Mouse (Mus musculus) forebrain, postnatal 0 days (tissue): Measurements from ENCODE around the gene Bak1. TPM values are rescaled to one million over a fixed set of nuclear protein-coding genes. Genes with fewer than 3 reads are reported as not detected.

Experiments
- ATAC-seq: fragments of 200-750 bp; cut with Nextera tagmentation; 2 replicates; pipeline ENCODE4 v1.8.0; 2017; ENCODE audit warnings: mild to moderate bottlenecking, moderate library complexity
- DNase-seq: peaks from one replicate; pipeline ENCODE4 v3.0.0-alpha.2; 2015
- H3K27ac ChIP-seq: fragments of 300-500 bp; sonication (generic); 2 replicates; pipeline ENCODE4 v1.5.1; 2014; ENCODE audit warnings: low read depth, mild to moderate bottlenecking, antibody characterized with exemption, low read length, moderate library complexity, mixed read lengths
- H3K27me3 ChIP-seq: fragments of 300-500 bp; sonication (generic); 2 replicates; pipeline ENCODE4 v1.6.1; 2014; ENCODE audit warnings: mild to moderate bottlenecking, low read length, mixed read lengths; ENCODE audit not compliant: insufficient read depth
- H3K36me3 ChIP-seq: fragments of 300-500 bp; sonication (generic); 2 replicates; pipeline ENCODE4 v1.6.1; 2014; ENCODE audit warnings: mild to moderate bottlenecking, moderate library complexity; ENCODE audit not compliant: insufficient read depth
- H3K4me1 ChIP-seq: fragments of 300-500 bp; sonication (generic); 2 replicates; pipeline ENCODE4 v1.6.1; 2014; ENCODE audit warnings: antibody characterized with exemption; ENCODE audit not compliant: insufficient read depth
- H3K4me2 ChIP-seq: fragments of 300-500 bp; sonication (generic); 2 replicates; pipeline ENCODE4 v1.6.1; 2014; ENCODE audit warnings: low read depth, mild to moderate bottlenecking, moderate library complexity
- H3K4me3 ChIP-seq: fragments of 300-500 bp; sonication (generic); 2 replicates; pipeline ENCODE4 v1.5.1; 2014; ENCODE audit warnings: low read depth, low read length, mixed read lengths
- H3K9ac ChIP-seq: fragments of 300-500 bp; sonication (generic); 2 replicates; pipeline ENCODE4 v1.6.1; 2014; ENCODE audit warnings: mild to moderate bottlenecking
- H3K9me3 ChIP-seq: fragments of 300-500 bp; sonication (generic); 2 replicates; pipeline ENCODE4 v1.6.1; 2016; ENCODE audit warnings: low read length
- CTCF ChIP-seq: sonication (generic); IDR thresholded peaks from 2 replicates; pipeline ENCODE4 v1.5.1; 2016; ENCODE audit warnings: antibody characterized with exemption, control low read depth, low read depth
- WGBS: fragments of 180-500 bp; shearing (Covaris S2); extraction: QIAGEN DNeasy Blood & Tissue Kit; methylation state at CpG from one replicate; pipeline ENCODE4 v1.1.7; 2014; 5-methylcytosine and 5-hydroxymethylcytosine counted together
- polyA plus RNA-seq: library from polyadenylated mRNA; unstranded; fragments of >200 nt; fragmentation: Nextera tagmentation; extraction: Ambion mirVana; gene quantifications from 2 replicates; pipeline ENCODE4 v1.2.1, GENCODE M21; 2015
- total RNA-seq: library from RNA; depleted of rRNA; stranded (reverse); fragments of >200 nt; gene quantifications from 2 replicates; pipeline ENCODE4 v1.2.3, GENCODE M21; 2014; rRNA removed

The Bak1 gene
- total RNA-seq (36.5 and 48.1 TPM in 2 replicates), polyA plus RNA-seq (2.5 and 3.5 TPM in 2 replicates)

- H3K4me2 ChIP-seq: peak within 1 kb of the TSS; percentile 91
- ATAC-seq (no peak), DNase-seq (no peak)
- no peaks in the 10 kb centered on the region for H3K27me3 ChIP-seq
- H3K36me3 ChIP-seq: peaks cover 19% of the 10 kb centered on the region
- no peak for TF ChIP-seq CTCF
- H3K9ac ChIP-seq: peak within 1 kb of the TSS; percentile 98
- peak within 1 kb of the TSS; percentile 76 for H3K4me3 ChIP-seq
- H3K4me1 ChIP-seq: peaks cover 6% of the 10 kb centered on the region; the same call in 1 of the 2 replicates
- H3K27ac ChIP-seq: peak within 1 kb of the TSS; percentile 74
- H3K9me3 ChIP-seq: no peaks in the 10 kb centered on the region
- 100% methylated on average over 1 of the region's 4 CpGs for WGBS
Observed at GRCm38 (mm10) chr17:27028909-27029308, at the start of gene Bak1. Bak1 (minus strand) TSS chr17:27029009.

GRCm38 (mm10) chr17:27078499-27078898 lies 49.7 kb upstream of the Bak1 start:
- Histone ChIP-seq H3K9ac (no peak overlapping the region), H3K36me3 (no peaks in the 10 kb centered on the region), H3K9me3 (no peaks in the 10 kb centered on the region), H3K27ac (no peak overlapping the region), H3K4me1 (no peaks in the 10 kb centered on the region), H3K27me3 (no peaks in the 10 kb centered on the region), H3K4me2 (no peak overlapping the region), H3K4me3 (no peak overlapping the region)
- TF ChIP-seq CTCF: no peak
- ATAC-seq: no peak
- DNase-seq: no peak
- WGBS: 80% methylated on average over 6 of the region's 6 CpGs

GRCm38 (mm10) chr17:27077920-27078319 lies 49.1 kb upstream of the Bak1 start:
- peak; percentile 55 for TF ChIP-seq CTCF
- Histone ChIP-seq H3K9ac (no peak overlapping the region), H3K4me2 (no peak overlapping the region), H3K4me3 (no peak overlapping the region), H3K36me3 (no peaks in the 10 kb centered on the region), H3K9me3 (no peaks in the 10 kb centered on the region), H3K27ac (no peak overlapping the region), H3K27me3 (no peaks in the 10 kb centered on the region), H3K4me1 (no peaks in the 10 kb centered on the region)
- ATAC-seq (no peak), DNase-seq (no peak)
- 84% methylated on average over 6 of the region's 6 CpGs for WGBS

GRCm38 (mm10) chr17:27077133-27077532 lies 48.3 kb upstream of the Bak1 start:
- Histone ChIP-seq H3K27ac (no peak overlapping the region), H3K9me3 (no peaks in the 10 kb centered on the region), H3K9ac (no peak overlapping the region), H3K4me3 (no peak overlapping the region), H3K36me3 (no peaks in the 10 kb centered on the region), H3K27me3 (no peaks in the 10 kb centered on the region), H3K4me2 (no peak overlapping the region), H3K4me1 (no peaks in the 10 kb centered on the region)
- 0 out of 2 replicates have a peak, but pooled peaks have one; percentile 15 for TF ChIP-seq CTCF
- DNase-seq (no peak), ATAC-seq (no peak)
- WGBS: 94% methylated on average over 7 of the region's 7 CpGs

- TF ChIP-seq CTCF: no peak
- DNase-seq: no peak
- Histone ChIP-seq H3K36me3 (no peaks in the 10 kb centered on the region), H3K27ac (no peak overlapping the region), H3K27me3 (no peaks in the 10 kb centered on the region), H3K9me3 (no peaks in the 10 kb centered on the region), H3K4me2 (no peak overlapping the region), H3K9ac (no peak overlapping the region), H3K4me3 (no peak overlapping the region), H3K4me1 (no peaks in the 10 kb centered on the region)
- WGBS: 81% methylated on average over 17 of the region's 17 CpGs
- ATAC-seq: no peak
Observed at GRCm38 (mm10) chr17:27074849-27075745, 46.3 kb upstream of the Bak1 start.

- DNase-seq (no peak), ATAC-seq (no peak)
- no peak overlapping the region for H3K27ac ChIP-seq
- no peaks in the 10 kb centered on the region for H3K4me1 ChIP-seq
- H3K4me2 ChIP-seq: no peak overlapping the region
- no peak overlapping the region for H3K9ac ChIP-seq
- TF ChIP-seq CTCF: no peak
- H3K27me3 ChIP-seq: no peaks in the 10 kb centered on the region
- 64% methylated on average over 6 of the region's 6 CpGs for WGBS
- H3K4me3 ChIP-seq: no peak overlapping the region
- H3K36me3 ChIP-seq: no peaks in the 10 kb centered on the region
- H3K9me3 ChIP-seq: no peaks in the 10 kb centered on the region
Observed at GRCm38 (mm10) chr17:27074236-27074635, 45.4 kb upstream of the Bak1 start.

GRCm38 (mm10) chr17:27073778-27074177 lies 45.0 kb upstream of the Bak1 start:
- Histone ChIP-seq H3K4me3 (no peak overlapping the region), H3K27me3 (no peaks in the 10 kb centered on the region), H3K27ac (no peak overlapping the region), H3K36me3 (no peaks in the 10 kb centered on the region), H3K9ac (no peak overlapping the region), H3K9me3 (no peaks in the 10 kb centered on the region), H3K4me1 (no peaks in the 10 kb centered on the region), H3K4me2 (no peak overlapping the region)
- DNase-seq (no peak), ATAC-seq (no peak)
- no peak for TF ChIP-seq CTCF
- WGBS: 71% methylated on average over 9 of the region's 9 CpGs
